Mouse (Mus musculus): Measurements from ENCODE around the gene Ttll5.

DNA sequence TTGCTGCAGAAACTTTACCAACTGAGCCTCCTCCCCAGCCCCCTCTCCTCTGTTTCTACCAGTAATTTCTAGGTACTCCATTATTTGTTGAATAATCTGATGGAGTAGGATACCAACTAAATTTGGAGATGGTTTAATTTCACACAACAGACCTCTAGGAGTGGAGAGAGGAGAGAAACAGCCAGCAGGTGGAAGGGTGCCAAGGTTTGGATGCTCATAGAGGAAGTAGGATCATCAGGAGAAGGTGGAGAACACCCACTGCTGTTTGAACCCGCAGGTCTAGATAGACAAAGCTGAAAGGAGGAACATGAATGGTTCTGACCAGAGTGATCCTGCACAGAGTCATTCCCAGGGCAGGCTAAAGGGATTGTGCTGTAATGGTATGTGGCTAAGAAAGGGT, 28.9 kb upstream of the Ttll5 start:
- TF ChIP-seq CTCF (IDR thresholded peaks at IDR 0.05) (no peak), POLR2A (IDR thresholded peaks at IDR 0.05; ENCODE audit: insufficient read depth, low read depth, low read length) (no peak), EP300 (IDR thresholded peaks at IDR 0.05; ENCODE audit: insufficient read depth, low read depth, low read length) (no peak)
